Mouse (Mus musculus) intestine, postnatal 0 days (tissue): ENCODE measurements around the gene Rbx1. TPM values are rescaled to one million over a fixed set of nuclear protein-coding genes. Genes with fewer than 3 reads are reported as not detected.

Experiments
- ATAC-seq: fragments of 200-750 bp; cut with Nextera tagmentation; 2 replicates; pipeline ENCODE4 v1.8.0; 2017; ENCODE audit warnings: mild to moderate bottlenecking, moderate TSS enrichment, moderate library complexity
- H3K27ac ChIP-seq: fragments of 300-500 bp; sonication (generic); 2 replicates; pipeline ENCODE4 v1.5.1; 2014; ENCODE audit warnings: mild to moderate bottlenecking, low read depth, low read length, moderate library complexity
- H3K27me3 ChIP-seq: fragments of 300-500 bp; sonication (generic); replicated peaks from 2 replicates; pipeline ENCODE4 v1.6.1; 2014; ENCODE audit warnings: low read length, mixed read lengths; ENCODE audit not compliant: control insufficient read depth, insufficient read depth
- H3K36me3 ChIP-seq: fragments of 300-500 bp; sonication (generic); 2 replicates; pipeline ENCODE4 v1.6.1; 2014; ENCODE audit warnings: mild to moderate bottlenecking, moderate library complexity; ENCODE audit not compliant: control insufficient read depth, insufficient read depth
- H3K4me1 ChIP-seq: fragments of 300-500 bp; sonication (generic); replicated peaks from 2 replicates; pipeline ENCODE4 v1.6.1; 2014; ENCODE audit warnings: antibody characterized with exemption, low read length, mixed read lengths; ENCODE audit not compliant: control insufficient read depth, insufficient read depth
- H3K4me2 ChIP-seq: fragments of 300-500 bp; sonication (generic); replicated peaks from 2 replicates; pipeline ENCODE4 v1.6.1; 2014; ENCODE audit warnings: low read depth, mild to moderate bottlenecking, moderate library complexity
- H3K4me3 ChIP-seq: fragments of 300-500 bp; sonication (generic); 2 replicates; pipeline ENCODE4 v1.5.1; 2014; ENCODE audit warnings: low read depth, low read length
- H3K9ac ChIP-seq: fragments of 300-500 bp; sonication (generic); 2 replicates; pipeline ENCODE4 v1.6.1; 2014; ENCODE audit warnings: mild to moderate bottlenecking, low read depth, low read length
- H3K9me3 ChIP-seq: fragments of 300-500 bp; sonication (generic); 2 replicates; pipeline ENCODE4 v1.6.1; 2016; ENCODE audit warnings: mixed run types; ENCODE audit not compliant: control insufficient read depth
- CTCF ChIP-seq: sonication (generic); IDR thresholded peaks from 2 replicates; pipeline ENCODE4 v1.5.1; 2016; ENCODE audit warnings: low read depth, mild to moderate bottlenecking, control low read depth, antibody characterized with exemption, moderate library complexity
- WGBS: fragments of 180-500 bp; shearing (Covaris S2); extraction: QIAGEN DNeasy Blood & Tissue Kit; methylation state at CpG from one replicate; pipeline ENCODE4 v1.1.7; 2014; 5-methylcytosine and 5-hydroxymethylcytosine counted together
- polyA plus RNA-seq: library from polyadenylated mRNA; unstranded; fragments of >200 nt; fragmentation: Nextera tagmentation; extraction: Ambion mirVana; gene quantifications from 2 replicates; pipeline ENCODE4 v1.2.1, GENCODE M21; 2015

Gene Rbx1
- polyA plus RNA-seq, 1 experiment from 2014 or later, result 432 TPM

DNA sequence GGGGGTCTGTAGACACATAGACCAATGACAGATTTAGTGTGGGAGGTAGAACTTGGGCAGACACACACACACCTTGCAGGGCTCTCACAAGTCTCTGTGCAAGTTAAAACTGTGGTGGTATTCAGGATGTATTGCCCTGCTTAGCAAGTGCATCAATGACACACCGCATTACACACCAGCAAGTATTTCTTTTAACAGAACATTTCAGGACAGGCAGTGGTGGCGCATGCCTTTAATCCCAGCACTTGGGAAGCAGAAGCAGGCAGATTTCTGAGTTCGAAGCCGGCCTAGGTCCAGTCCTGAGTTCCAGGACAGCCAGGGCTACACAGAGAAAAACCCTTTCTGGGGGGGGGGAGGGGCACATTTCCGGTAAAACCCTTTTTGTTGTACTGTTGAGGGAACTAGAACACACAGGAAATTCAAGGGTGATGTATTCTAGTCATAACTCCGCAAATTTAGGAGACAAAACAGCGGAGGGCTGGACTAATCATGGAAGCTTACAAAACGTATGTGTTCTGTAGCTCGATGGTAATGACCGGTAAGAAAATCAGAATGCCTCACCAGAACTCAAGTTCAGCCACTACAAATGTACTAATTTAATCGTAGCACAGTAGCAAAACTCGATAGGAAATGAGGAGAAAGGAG is 958 bp upstream of the Rbx1 start:
- no peak for ATAC-seq
- Histone ChIP-seq H3K27ac (peak overlapping the region; percentile 51), H3K4me2 (peak overlapping the region; percentile 72), H3K9ac (peak overlapping the region; percentile 38; the same call in 1 of the 2 replicates), H3K4me3 (peak overlapping the region; percentile 72; the same call in 1 of the 2 replicates), H3K36me3 (peaks cover 3% of the 10 kb centered on the region; the same call in 1 of the 2 replicates), H3K9me3 (no peaks in the 10 kb centered on the region), H3K4me1 (no peaks in the 10 kb centered on the region), H3K27me3 (no peaks in the 10 kb centered on the region)
- 72% methylated on average over 12 of the region's 12 CpGs for WGBS
- no peak for TF ChIP-seq CTCF

DNA sequence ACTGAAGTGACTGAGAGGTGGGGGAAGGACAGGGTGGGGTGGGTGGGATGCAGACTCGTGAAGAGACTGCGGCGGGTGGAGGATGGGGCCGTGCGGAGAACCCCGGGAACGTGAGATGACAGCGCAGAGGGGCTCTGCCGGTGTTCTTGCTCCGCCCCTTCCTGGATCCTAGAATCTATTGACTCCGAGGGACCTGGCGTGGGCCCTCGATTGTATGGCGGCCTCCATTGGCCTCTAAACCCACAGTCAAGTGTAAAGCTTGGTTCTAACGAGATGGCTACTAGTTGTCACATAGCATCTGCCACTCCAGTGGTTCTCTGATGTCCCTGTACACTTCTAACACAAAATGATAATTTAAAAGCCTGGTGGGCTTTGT is 630 bp downstream of the Rbx1 start:
- no peak for TF ChIP-seq CTCF
- H3K9me3 ChIP-seq, result no peaks in the 10 kb centered on the region
- H3K36me3 ChIP-seq, result peaks cover 15% of the 10 kb centered on the region
- under 1% methylated on average over 15 of the region's 15 CpGs for WGBS
- H3K4me2 ChIP-seq, result peak overlapping the region; percentile 72
- H3K9ac ChIP-seq, result peak overlapping the region; percentile 71
- H3K4me1 ChIP-seq, result no peaks in the 10 kb centered on the region
- peak overlapping the region; percentile 71 for H3K27ac ChIP-seq
- peak; percentile 41 for ATAC-seq
- no peaks in the 10 kb centered on the region for H3K27me3 ChIP-seq
- peak overlapping the region; percentile 72 for H3K4me3 ChIP-seq

GRCm38 (mm10) chr15:81470735-81471134 is 4.6 kb downstream of the Rbx1 start:
- Histone ChIP-seq H3K4me1 (no peaks in the 10 kb centered on the region), H3K27ac (no peak overlapping the region), H3K27me3 (no peaks in the 10 kb centered on the region), H3K4me3 (no peak overlapping the region), H3K9ac (no peak overlapping the region), H3K4me2 (no peak overlapping the region), H3K36me3 (peaks cover 52% of the 10 kb centered on the region), H3K9me3 (no peaks in the 10 kb centered on the region)
- ATAC-seq, result no peak
- no peak for TF ChIP-seq CTCF
- 82% methylated on average over 8 of the region's 8 CpGs for WGBS

DNA sequence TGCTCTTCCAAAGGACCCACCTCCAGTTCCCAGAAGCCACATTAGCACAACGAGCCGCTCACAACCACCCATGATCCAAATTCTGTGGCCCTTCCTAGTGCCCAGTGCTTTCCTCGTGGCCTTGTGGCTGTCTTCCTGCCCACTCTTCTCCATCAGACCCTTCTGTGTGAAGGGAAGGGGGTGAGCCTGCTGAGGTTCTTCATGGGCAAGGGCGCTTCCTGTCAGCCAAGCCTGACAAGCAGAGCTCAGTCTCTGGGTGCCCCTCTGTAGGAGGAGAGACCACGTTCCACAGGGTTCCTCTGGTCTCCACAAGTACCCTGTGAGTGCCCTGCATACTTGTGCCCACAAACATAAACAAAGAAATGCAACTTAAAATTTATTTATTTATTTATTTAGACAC is 6.2 kb downstream of the Rbx1 start:
- Histone ChIP-seq H3K27ac (no peak overlapping the region; the same call in 1 of the 2 replicates), H3K4me3 (no peak overlapping the region), H3K4me1 (no peaks in the 10 kb centered on the region), H3K9me3 (no peaks in the 10 kb centered on the region), H3K4me2 (no peak overlapping the region), H3K9ac (no peak overlapping the region), H3K36me3 (peaks cover 54% of the 10 kb centered on the region), H3K27me3 (no peaks in the 10 kb centered on the region)
- WGBS, result 92% methylated on average over 5 of the region's 5 CpGs
- TF ChIP-seq CTCF, result no peak
- ATAC-seq, result no peak

GRCm38 (mm10) chr15:81475654-81476053 is 9.6 kb downstream of the Rbx1 start:
- 31% methylated on average over 3 of the region's 3 CpGs for WGBS
- no peak overlapping the region for H3K4me3 ChIP-seq
- H3K9ac ChIP-seq, result no peak overlapping the region

DNA sequence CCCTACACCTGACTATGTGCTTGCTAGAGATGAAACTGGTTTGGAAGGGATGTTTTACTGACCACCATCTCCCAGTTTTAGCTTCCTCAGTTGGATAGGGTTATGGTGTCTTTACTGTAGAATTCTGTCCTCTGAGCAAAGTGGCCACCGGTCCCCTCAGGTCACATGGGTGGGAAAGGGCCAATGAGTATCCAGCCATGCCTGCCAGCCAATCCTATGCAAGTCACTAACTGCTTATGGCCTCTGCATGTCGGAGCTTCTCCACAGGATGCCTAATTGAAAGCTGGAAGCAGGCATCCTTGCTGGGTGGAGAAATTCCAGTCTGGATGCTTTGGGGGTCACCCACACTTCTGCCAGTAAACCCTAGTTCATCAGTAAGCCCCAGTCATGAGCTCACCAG is 10.5 kb downstream of the Rbx1 start:
- H3K4me2 ChIP-seq, result no peak overlapping the region; the same call in 1 of the 2 replicates
- WGBS, result 6% methylated on average over 2 of the region's 2 CpGs
- no peak overlapping the region for H3K4me3 ChIP-seq
- H3K36me3 ChIP-seq, result peaks cover 40% of the 10 kb centered on the region
- H3K27ac ChIP-seq, result no peak overlapping the region
- no peak for ATAC-seq
- no peak for TF ChIP-seq CTCF
- H3K4me1 ChIP-seq, result no peaks in the 10 kb centered on the region
- no peaks in the 10 kb centered on the region for H3K9me3 ChIP-seq
- H3K9ac ChIP-seq, result no peak overlapping the region
- no peaks in the 10 kb centered on the region for H3K27me3 ChIP-seq

More at GRCm38 (mm10) chr15:81475654-81476053, 9.6 kb downstream of the Rbx1 start:
- TF ChIP-seq CTCF, result peak; percentile 66
- no peaks in the 10 kb centered on the region for H3K9me3 ChIP-seq
- ATAC-seq, result no peak
- no peak overlapping the region for H3K27ac ChIP-seq
- no peak overlapping the region for H3K4me2 ChIP-seq
- no peaks in the 10 kb centered on the region for H3K4me1 ChIP-seq
- peaks cover 50% of the 10 kb centered on the region for H3K36me3 ChIP-seq
- no peaks in the 10 kb centered on the region for H3K27me3 ChIP-seq
